Mouse (Mus musculus): Measurements from ENCODE around the gene Fkbp9.

- no peak for TF ChIP-seq CTCF (IDR thresholded peaks at IDR 0.05; ENCODE audit: insufficient read depth, low read length)
- no peak for TF ChIP-seq POLR2A (IDR thresholded peaks at IDR 0.05; ENCODE audit: borderline replicate concordance, extremely low read depth, low read depth, low read length)
Measured at GRCm38 (mm10) chr6:56906121-56906846, 74.4 kb downstream of the Fkbp9 start.

Data from lung, adult 2 months (tissue).